Mouse (Mus musculus) telencephalon, adult 2 months (tissue): ENCODE measurements around the gene Ubtd2.

Experiments used
- DNase-seq: peaks from one replicate; pipeline ENCODE4 v3.0.0-alpha.2; 2011; ENCODE audit warnings: low read depth, low spot score

Ubtd2 gene

GRCm38 (mm10) chr11:32518770-32519169, 63.6 kb downstream of the Ubtd2 start:
- no peak for DNase-seq

- DNase-seq = no peak
Measured at GRCm38 (mm10) chr11:32519354-32519753, 64.2 kb downstream of the Ubtd2 start.

- DNase-seq = no peak
Measured at GRCm38 (mm10) chr11:32521246-32521645, 66.1 kb downstream of the Ubtd2 start.

- no peak for DNase-seq
Measured at GRCm38 (mm10) chr11:32524122-32524920, 69.2 kb downstream of the Ubtd2 start.

GRCm38 (mm10) chr11:32527006-32527405, 71.8 kb downstream of the Ubtd2 start:
- no peak for DNase-seq

GRCm38 (mm10) chr11:32530151-32530550, 75.0 kb downstream of the Ubtd2 start:
- no peak for DNase-seq

- no peak for DNase-seq
Measured at GRCm38 (mm10) chr11:32531871-32532764, 76.9 kb downstream of the Ubtd2 start, which contains the start of gene Efcab9. Gene Efcab9, minus strand, starts transcription at chr11:32532081.

- peak; percentile 73 for DNase-seq
Measured at GRCm38 (mm10) chr11:32532765-32533481, 77.8 kb downstream of the Ubtd2 start, which contains the start of gene Stk10. Gene Stk10, plus strand, starts transcription at chr11:32533305.

GRCm38 (mm10) chr11:32533482-32534261, 78.5 kb downstream of the Ubtd2 start:
- DNase-seq = peak; percentile 36

GRCm38 (mm10) chr11:32534453-32535075, 79.4 kb downstream of the Ubtd2 start:
- no peak for DNase-seq

GRCm38 (mm10) chr11:32535646-32536045, 80.5 kb downstream of the Ubtd2 start:
- DNase-seq = no peak

GRCm38 (mm10) chr11:32536954-32537353, 81.8 kb downstream of the Ubtd2 start:
- DNase-seq = no peak

GRCm38 (mm10) chr11:32538435-32538834, 83.3 kb downstream of the Ubtd2 start:
- DNase-seq = no peak

GRCm38 (mm10) chr11:32538846-32539245, 83.7 kb downstream of the Ubtd2 start:
- DNase-seq = no peak

- no peak for DNase-seq
Measured at GRCm38 (mm10) chr11:32539717-32540116, 84.5 kb downstream of the Ubtd2 start.

- DNase-seq = no peak
Measured at GRCm38 (mm10) chr11:32540463-32540862, 85.3 kb downstream of the Ubtd2 start.

- DNase-seq = no peak
Measured at GRCm38 (mm10) chr11:32542181-32542580, 87.0 kb downstream of the Ubtd2 start.

GRCm38 (mm10) chr11:32542687-32543411, 87.7 kb downstream of the Ubtd2 start:
- DNase-seq = no peak

GRCm38 (mm10) chr11:32544041-32544440, 88.9 kb downstream of the Ubtd2 start:
- no peak for DNase-seq

GRCm38 (mm10) chr11:32544497-32544896, 89.3 kb downstream of the Ubtd2 start:
- no peak for DNase-seq
